Mouse (Mus musculus) MN1 (cell line): ENCODE data around the gene Gm21812.
"Not testable (repeated sequence)": the region's sequence is repeated elsewhere in the genome, so short reads cannot be mapped to it uniquely, and the experiment has no call there.

Source experiments
- DNase-seq: peaks from one replicate; pipeline ENCODE4 v3.0.0-alpha.2; 2016; ENCODE audit warnings: low spot score

Gene Gm21812

DNA sequence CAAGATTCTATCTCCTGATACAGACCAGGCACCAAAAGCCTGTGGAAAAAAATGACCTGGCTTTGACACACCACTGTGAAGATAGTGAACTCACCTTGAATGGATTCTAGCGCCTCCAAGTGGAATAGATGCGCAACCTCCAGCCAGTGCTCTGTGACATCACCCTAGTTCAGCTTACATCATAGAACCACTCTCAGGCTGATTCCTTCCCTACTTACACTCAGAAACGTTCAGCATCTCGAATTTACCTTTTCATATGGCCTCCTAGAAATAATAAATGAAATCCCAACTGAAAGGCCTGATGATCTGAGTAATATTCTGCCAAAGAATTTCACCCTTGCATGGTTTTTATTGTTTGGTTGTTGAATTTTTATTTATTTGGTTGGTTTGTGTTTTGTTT, at the start of gene Gm21812:
TSS of gene Gm21812 (minus strand) at position 101 of the 400 bp plus-strand sequence.
- DNase-seq = not testable (repeated sequence)
